Mouse (Mus musculus) ES-E14 (cell line): ENCODE results near the gene Ppm1m. TPM values are rescaled to one million over a fixed set of nuclear protein-coding genes. Genes with fewer than 3 reads are reported as not detected.

Experiments
- DNase-seq: peaks from one replicate; pipeline ENCODE4 v3.0.0-alpha.2; 2013; ENCODE audit warnings: low read depth, low spot score
- H3K27ac ChIP-seq: 2 replicates; pipeline ENCODE4 v1.5.1; 2012; ENCODE audit warnings: low read depth, mild to moderate bottlenecking, low read length, moderate library complexity, mixed read lengths; ENCODE audit not compliant: poor library complexity, insufficient read depth, severe bottlenecking
- H3K36me3 ChIP-seq: 2 replicates; pipeline ENCODE4 v1.6.1; 2012; ENCODE audit warnings: mild to moderate bottlenecking, low read length, moderate library complexity, mixed read lengths; ENCODE audit not compliant: control insufficient read depth, poor library complexity, insufficient read depth, severe bottlenecking
- H3K4me1 ChIP-seq, 2 experiments: fragments of 150-350 bp in 1 of 2; sonication (generic) in 1 of 2; 2 replicates each; pipeline ENCODE4 v1.6.1; 2012; ENCODE audit warnings: low read length in 2 of 2, mild to moderate bottlenecking in 1 of 2, mixed read lengths in 1 of 2; ENCODE audit not compliant: control insufficient read depth in 2 of 2, insufficient read depth in 2 of 2, poor library complexity in 1 of 2
- H3K4me3 ChIP-seq, 2 experiments: fragments of 150-350 bp in 1 of 2; sonication (generic) in 1 of 2; 2 replicates each; pipeline ENCODE4 v1.5.1; 2012; ENCODE audit warnings: low read length in 2 of 2, low read depth in 1 of 2, mild to moderate bottlenecking in 1 of 2, mixed read lengths in 1 of 2; ENCODE audit not compliant: insufficient read depth in 1 of 2, poor library complexity in 1 of 2, severe bottlenecking in 1 of 2
- H3K9ac ChIP-seq: 2 replicates; pipeline ENCODE4 v1.6.1; 2012; ENCODE audit warnings: low read depth, mild to moderate bottlenecking, low read length, mixed read lengths; ENCODE audit not compliant: poor library complexity, insufficient read depth, severe bottlenecking
- H3K9me3 ChIP-seq: fragments of 150-350 bp; sonication (generic); 2 replicates; pipeline ENCODE4 v1.6.1; 2012; ENCODE audit warnings: low read depth, mild to moderate bottlenecking, low read length; ENCODE audit not compliant: control insufficient read depth, insufficient read depth
- CHD2 ChIP-seq: IDR thresholded peaks from 2 replicates; pipeline ENCODE4 v1.6.1; 2014; ENCODE audit warnings: mild to moderate bottlenecking, low read depth, low read length, inconsistent platforms
- HCFC1 ChIP-seq: IDR thresholded peaks from 2 replicates; pipeline ENCODE4 v1.6.1; 2012; ENCODE audit warnings: low read length, inconsistent platforms, borderline replicate concordance; ENCODE audit not compliant: insufficient read depth
- MAFK ChIP-seq: IDR thresholded peaks from 2 replicates; pipeline ENCODE4 v1.6.1; 2014; ENCODE audit warnings: mild to moderate bottlenecking, low read depth, low read length, inconsistent platforms; ENCODE audit not compliant: insufficient read depth
- ZC3H11A ChIP-seq: IDR thresholded peaks from 2 replicates; pipeline ENCODE4 v1.6.1; 2012; ENCODE audit warnings: low read depth, mild to moderate bottlenecking, inconsistent platforms, low read length, borderline replicate concordance
- ZNF384 ChIP-seq: IDR thresholded peaks from 2 replicates; pipeline ENCODE4 v1.6.1; 2012; ENCODE audit warnings: low read depth, low read length, inconsistent platforms
- in situ Hi-C, 2 experiments: fragments of 600-800 bp; cut with MboI; formaldehyde crosslinking; loops; one replicate each; pipeline ENCODE4 v1.15.1; 2025; ENCODE audit warnings: low sequenced_read_pairs in 2 of 2, inconsistent platforms in 1 of 2; ENCODE audit not compliant: unreplicated experiment in 2 of 2
- total RNA-seq: library from RNA; depleted of rRNA; stranded (reverse); fragments of 300-350 nt; gene quantifications from 2 replicates; pipeline ENCODE4 v1.2.3, GENCODE M21; 2012

Gene Ppm1m
- total RNA-seq, 1 experiment = 40.6 TPM

DNA sequence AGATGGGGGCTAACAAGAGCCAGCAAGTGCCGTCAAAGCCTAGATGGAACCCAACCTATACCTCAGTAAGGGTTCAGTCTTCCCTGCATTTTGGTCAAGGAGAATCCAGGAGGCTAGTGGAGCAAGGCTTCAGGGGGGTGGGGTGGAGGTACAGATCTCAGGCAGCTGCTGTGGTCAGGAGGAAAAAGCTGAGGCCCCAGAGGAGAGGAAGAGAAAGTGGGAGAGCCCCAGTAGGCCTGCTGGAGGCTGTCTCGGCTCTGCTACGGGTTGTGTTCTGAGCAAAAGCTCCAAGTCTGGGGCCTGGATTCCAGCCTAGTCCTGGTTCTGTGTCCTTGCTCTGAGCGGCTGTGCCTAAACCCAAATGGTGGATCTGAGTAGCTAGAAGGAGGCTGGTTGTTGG, 23.4 kb upstream of the Ppm1m start:
- no peak for DNase-seq
- no peaks in the 10 kb centered on the region for H3K9me3 ChIP-seq
- in situ Hi-C loops = no loop called here
- peaks cover 0 to 2% of the 10 kb centered on the region in 2 experiments; a peak in 1 of 4 replicates for H3K4me1 ChIP-seq
- H3K36me3 ChIP-seq = no peaks in the 10 kb centered on the region
- no peak overlapping the region for H3K9ac ChIP-seq
- TF ChIP-seq CHD2 = no peak
- TF ChIP-seq HCFC1 = no peak
- TF ChIP-seq ZC3H11A = no peak
- no peak for TF ChIP-seq MAFK
- no peak overlapping the region for H3K4me3 ChIP-seq
- no peak overlapping the region for H3K27ac ChIP-seq

DNA sequence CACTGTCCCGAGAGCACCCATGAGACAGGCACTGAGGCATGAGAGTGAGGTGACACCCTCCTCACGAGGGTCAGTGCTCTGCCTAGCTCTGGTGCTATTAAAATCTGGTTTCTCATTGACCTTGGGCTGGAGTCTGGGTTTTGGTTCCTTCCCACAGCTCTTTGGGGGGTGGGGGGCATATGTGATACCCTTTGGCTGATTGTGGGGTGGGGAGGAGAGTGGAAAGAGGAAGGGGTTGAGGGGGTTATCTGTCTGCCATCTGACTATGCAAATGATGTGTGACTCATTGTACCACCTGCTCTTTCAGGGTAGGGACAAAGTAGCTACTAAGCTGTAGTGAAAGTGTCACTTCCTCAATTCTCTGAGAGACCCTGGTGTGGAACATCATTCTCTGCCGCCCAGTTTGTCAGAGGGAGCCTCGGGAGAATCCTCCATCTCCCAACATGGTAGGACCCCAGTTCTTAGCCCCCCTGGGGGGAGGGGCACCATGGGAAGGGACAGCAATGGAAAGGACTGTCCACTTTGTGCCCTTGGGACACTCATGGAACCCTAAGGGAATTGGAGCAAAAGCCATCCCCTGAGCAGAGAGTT, 22.8 kb upstream of the Ppm1m start, which contains the start of gene Tlr9:
TSS of gene Tlr9 (plus strand) at position 338 of the 591 bp plus-strand sequence.
- H3K9me3 ChIP-seq = no peaks in the 10 kb centered on the region
- H3K36me3 ChIP-seq = no peaks in the 10 kb centered on the region
- in situ Hi-C loops = no loop called here
- TF ChIP-seq ZNF384 = no peak
- TF ChIP-seq HCFC1 = no peak
- no peak for TF ChIP-seq ZC3H11A
- TF ChIP-seq CHD2 = no peak
- TF ChIP-seq MAFK = no peak
- peaks cover 0 to 2% of the 10 kb centered on the region in 2 experiments; a peak in 1 of 4 replicates for H3K4me1 ChIP-seq
- H3K9ac ChIP-seq = no peak within 1 kb of the TSS
- DNase-seq = no peak
- no peak within 1 kb of the TSS for H3K27ac ChIP-seq
- no peak within 1 kb of the TSS for H3K4me3 ChIP-seq

DNA sequence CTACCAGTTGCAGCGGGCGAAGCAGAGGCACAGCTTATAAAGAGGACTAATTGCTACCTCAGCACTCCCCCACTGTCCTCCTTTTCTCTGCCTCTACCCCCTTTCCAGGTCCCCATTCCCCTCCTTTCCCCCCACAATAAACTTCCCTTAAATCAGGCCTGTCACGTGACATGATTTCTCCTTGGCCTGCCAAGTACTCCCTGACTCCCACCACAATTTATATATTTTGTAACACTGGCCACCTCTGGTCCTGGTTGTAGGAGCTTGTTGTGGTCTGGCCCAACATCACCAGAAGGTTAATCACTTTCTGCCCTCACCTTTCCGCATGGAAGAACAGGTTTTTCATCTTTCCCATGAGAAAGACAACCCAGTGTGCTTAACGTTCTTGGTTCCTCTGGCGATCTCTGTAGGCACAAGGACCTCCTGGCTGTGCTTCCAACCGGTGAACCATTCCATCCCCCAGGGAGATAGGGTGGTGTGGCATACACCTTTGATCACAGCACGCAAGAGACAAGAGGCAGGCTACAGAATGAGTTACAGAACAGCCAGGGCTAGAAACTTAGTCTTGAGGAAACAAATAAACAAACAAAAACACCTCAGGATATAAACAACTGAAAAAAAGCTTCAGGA, 21.5 kb upstream of the Ppm1m start:
- no peaks in the 10 kb centered on the region for H3K9me3 ChIP-seq
- no peak overlapping the region for H3K27ac ChIP-seq
- H3K4me1 ChIP-seq = no peaks in the 10 kb centered on the region
- in situ Hi-C loops = no loop called here
- TF ChIP-seq ZC3H11A (no peak), MAFK (no peak), HCFC1 (no peak), CHD2 (no peak), ZNF384 (no peak)
- DNase-seq = no peak
- no peak overlapping the region for H3K4me3 ChIP-seq
- no peak overlapping the region for H3K9ac ChIP-seq
- H3K36me3 ChIP-seq = no peaks in the 10 kb centered on the region

DNA sequence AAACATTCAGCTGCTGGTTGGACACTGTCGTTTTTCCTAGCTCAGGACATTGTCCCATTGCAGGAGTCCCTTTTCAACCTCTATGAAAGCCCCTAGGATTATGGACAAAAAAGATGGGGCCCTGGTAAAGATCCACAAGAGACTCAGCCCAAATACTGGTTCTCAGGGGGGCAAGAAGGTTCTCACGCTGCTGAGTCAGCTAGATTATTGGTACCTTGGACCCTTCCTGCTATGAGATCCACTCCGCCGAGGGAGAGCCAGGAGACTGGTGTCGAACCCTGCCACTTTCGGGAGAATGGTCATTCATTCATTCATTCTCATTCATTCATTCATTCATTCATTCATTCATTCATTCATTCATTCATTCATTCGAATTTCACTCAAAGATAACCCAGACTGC, 17.4 kb upstream of the Ppm1m start:
- DNase-seq = no peak
- H3K4me3 ChIP-seq = no peak overlapping the region
- TF ChIP-seq CHD2 = no peak
- TF ChIP-seq MAFK = peak; percentile 51; the same call in 1 of the 2 replicates
- in situ Hi-C loops = no loop called here
- H3K4me1 ChIP-seq = peaks cover 0 to 5% of the 10 kb centered on the region in 2 experiments; a peak in 2 of 4 replicates
- no peak overlapping the region for H3K9ac ChIP-seq
- H3K27ac ChIP-seq = no peak overlapping the region
- peaks cover 27% of the 10 kb centered on the region for H3K36me3 ChIP-seq
- no peaks in the 10 kb centered on the region for H3K9me3 ChIP-seq
